Mouse (Mus musculus) left cerebral cortex, postnatal 36 days (tissue): ENCODE data around the gene Alas2. TPM values are rescaled to one million over a fixed set of nuclear protein-coding genes. Genes with fewer than 3 reads are reported as not detected.

Source experiments
- DNase-seq, 2 experiments: peaks; one replicate each; pipeline ENCODE4 v3.0.0; 2021 to 2022; ENCODE audit warnings: low spot score in 2 of 2, mixed read lengths in 1 of 2
- intact Hi-C: fragments of 180-260 bp; cut with DNase I; formaldehyde crosslinking; loops from one replicate; pipeline ENCODE4 v1.15.1; 2025
- microRNA-seq: library from miRNA; unstranded; fragments of <30 nt; microRNA quantifications from one replicate; pipeline ENCODE4 v1.2.0, GENCODE M21; 2022
- total RNA-seq, 2 experiments: library from RNA; stranded (reverse); gene quantifications; 2 replicates each; pipeline ENCODE4 v1.2.3; 2021

Alas2 gene
- total RNA-seq, 2 experiments from 2014 or later: 5.2 to 6.5 TPM

GRCm38 (mm10) chrX:150595016-150595760 is 48.0 kb downstream of the Alas2 start:
- intact Hi-C loops: no loop called here
- no peak for DNase-seq

- no peak for DNase-seq
- intact Hi-C loops: no loop called here
Observed at GRCm38 (mm10) chrX:150598882-150599281, 51.7 kb downstream of the Alas2 start.

Small RNA genes lying within 50 kb of the gene (microRNA-seq; reads per million reads assigned to microRNA genes)
- not detected for gene Mir3620

Other genes with a start within 250 kb of the Alas2 start
- 10 to 100 TPM; 35.6 to 45.2 TPM for gene Tmem29, start 88.2 kb upstream of the Alas2 start, total RNA-seq
- 1 to 10 TPM in 1 of 2 experiments, under 1 TPM in 1; 0.52 to 1.7 TPM for gene Pfkfb1, start 40.9 kb downstream of the Alas2 start, total RNA-seq
- 10 to 100 TPM in 1 of 2 experiments, 1 to 10 TPM in 1; 8.6 to 19.2 TPM for gene Apex2, start 42.5 kb downstream of the Alas2 start, total RNA-seq
- 100 to 1,000 TPM; 119 to 158 TPM for gene Tro, start 110.2 kb downstream of the Alas2 start, total RNA-seq